8 mouse cellular contexts compared by ENCODE assay signal in the genomic region with DNA sequence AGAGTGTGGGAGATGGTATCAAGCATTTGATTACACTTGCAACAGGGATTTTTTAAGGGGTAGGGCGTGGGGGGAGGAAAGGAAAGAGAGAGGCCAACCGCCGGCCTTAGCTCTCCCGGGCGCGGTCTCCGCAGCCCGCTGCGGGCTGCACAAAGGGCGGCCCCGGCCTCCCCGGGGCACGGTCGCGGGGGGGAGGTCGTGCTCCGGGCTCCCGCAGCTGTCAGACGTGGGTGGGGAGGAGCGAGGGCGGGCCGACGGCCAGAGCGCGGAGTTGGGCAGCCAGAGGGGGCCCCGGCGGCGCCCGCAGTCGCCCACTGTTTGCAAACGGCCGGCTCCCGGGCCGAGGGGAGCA.
A peak's percentile ranks its signal among the peaks of the same experiment; 100 is the strongest.
DNase-seq lines count a peak whose midpoint lies in the region; ATAC-seq and TF ChIP-seq lines count a peak whose summit lies in the region.

No protein-coding gene starts in this region.

- peak overlapping the region; percentile 88 for H3K9ac ChIP-seq in heart, adult 2 months (ENCODE audit: low read depth, low read length)
- peak overlapping the region; percentile 89 for H3K9ac ChIP-seq in MEL (ENCODE audit: control insufficient read depth, low read depth, low read length, poor library complexity, severe bottlenecking)
- H3K9ac ChIP-seq in forebrain, postnatal 0 days = peak overlapping the region; percentile 84
- peak overlapping the region; percentile 75 for H3K9ac ChIP-seq in midbrain, embryonic 15.5 days

- H3K27ac ChIP-seq in heart, adult 2 months = peak overlapping the region; percentile 86
- H3K27ac ChIP-seq in MEL (ENCODE audit: control insufficient read depth, low read depth, low read length) = peak overlapping the region; percentile 99
- H3K27ac ChIP-seq in forebrain, postnatal 0 days (ENCODE audit: low read depth, low read length) = peak overlapping the region; percentile 99
- H3K27ac ChIP-seq in midbrain, embryonic 15.5 days = peak overlapping the region; percentile 100

- H3K79me2 ChIP-seq in heart, adult 2 months (replicated peaks; ENCODE audit: control insufficient read depth, insufficient read depth, low read length) = 0 out of 2 replicates have a peak, but pooled peaks cover 1% of the 10 kb centered on the region
- H3K79me2 ChIP-seq in MEL (ENCODE audit: control insufficient read depth, insufficient read depth, low read length, poor library complexity) = peaks cover 62% of the 10 kb centered on the region

- intact Hi-C loops in heart, adult 2 months (cut with DNase I) = loop anchor here (5.0 kb wide), 2 partner anchors 70 to 300 kb away; no protein-coding TSS in a partner anchor
- intact Hi-C loops in left cerebral cortex, postnatal 36 days (cut with DNase I) = loop anchor here (5.0 kb wide), 1 partner anchor 70 kb away; no protein-coding TSS in a partner anchor

- no peak for TF ChIP-seq EP300 in heart, adult 2 months (IDR thresholded peaks at IDR 0.05; ENCODE audit: insufficient read depth, low read depth, low read length)
- TF ChIP-seq EP300 in MEL (IDR thresholded peaks at IDR 0.05; ENCODE audit: low read depth in 1 of 2, low read length in 2 of 2) = no peak

- H3K4me1 ChIP-seq in heart, adult 2 months (ENCODE audit: control insufficient read depth, insufficient read depth, low read length) = peaks cover 19% of the 10 kb centered on the region
- peaks cover 3 to 24% of the 10 kb centered on the region in 2 experiments for H3K4me1 ChIP-seq in MEL (ENCODE audit: control insufficient read depth in 1 of 2, insufficient read depth in 2 of 2, low read length in 2 of 2)
- H3K4me1 ChIP-seq in forebrain, postnatal 0 days (ENCODE audit: insufficient read depth) = peaks cover 38% of the 10 kb centered on the region
- peaks cover 68% of the 10 kb centered on the region for H3K4me1 ChIP-seq in midbrain, embryonic 15.5 days

- no peak for TF ChIP-seq RAD21 in MEL (IDR thresholded peaks at IDR 0.05; ENCODE audit: low read depth, low read length)

- peak in 1 of 2 experiments; percentile 84 for DNase-seq in heart, adult 2 months
- no peak for DNase-seq in heart, postnatal 4 days
- no peak for DNase-seq in MEL (ENCODE audit: low read depth, low spot score)
- DNase-seq in forebrain, postnatal 0 days = no peak
- peak; percentile 53 to 78 for DNase-seq in kidney, postnatal 36 days
- no peak for DNase-seq in embryo, embryonic 10.5 days (ENCODE audit: low spot score)
- DNase-seq in left cerebral cortex, postnatal 36 days (ENCODE audit: low spot score in 2 of 2) = no peak

- no peak for TF ChIP-seq POLR2A in heart, adult 2 months (IDR thresholded peaks at IDR 0.05; ENCODE audit: insufficient read depth, low read depth, low read length)
- TF ChIP-seq POLR2A in MEL (IDR thresholded peaks at IDR 0.05; ENCODE audit: control insufficient read depth in 1 of 2, insufficient read depth in 1 of 2, low read depth in 1 of 2, low read length in 2 of 2, poor library complexity in 1 of 2) = peak in 1 of 2 experiments; percentile 6; a peak in 1 of 4 replicates

- no peaks in the 10 kb centered on the region for H3K9me3 ChIP-seq in MEL (replicated peaks; ENCODE audit: insufficient read depth, low read length)
- no peaks in the 10 kb centered on the region for H3K9me3 ChIP-seq in forebrain, postnatal 0 days (ENCODE audit: low read length)
- H3K9me3 ChIP-seq in midbrain, embryonic 15.5 days = no peaks in the 10 kb centered on the region

- 0 out of 2 replicates have a peak, but pooled peaks have one; percentile 6 for TF ChIP-seq CTCF in heart, adult 2 months (IDR thresholded peaks at IDR 0.05)
- TF ChIP-seq CTCF in MEL (IDR thresholded peaks at IDR 0.05 in 2 of 3, conservative IDR thresholded peaks at IDR 0.05 in 1 of 3; ENCODE audit: control insufficient read depth in 1 of 3, insufficient read depth in 1 of 3, low read depth in 2 of 3, low read length in 3 of 3, poor library complexity in 1 of 3, severe bottlenecking in 1 of 3) = no peak
- no peak for TF ChIP-seq CTCF in forebrain, postnatal 0 days (IDR thresholded peaks at IDR 0.05; ENCODE audit: low read depth)

- peak; percentile 14; the same call in 1 of the 2 replicates for ATAC-seq in forebrain, postnatal 0 days
- ATAC-seq in midbrain, embryonic 15.5 days (replicated peaks) = no peak; the same call in none of the 2 replicates

- no peaks in the 10 kb centered on the region for H3K27me3 ChIP-seq in heart, adult 2 months (ENCODE audit: control insufficient read depth, insufficient read depth, low read length)
- no peaks in the 10 kb centered on the region for H3K27me3 ChIP-seq in MEL (ENCODE audit: control insufficient read depth in 1 of 2, insufficient read depth in 2 of 2, low read length in 2 of 2)
- H3K27me3 ChIP-seq in forebrain, postnatal 0 days (ENCODE audit: insufficient read depth, low read length) = no peaks in the 10 kb centered on the region
- H3K27me3 ChIP-seq in midbrain, embryonic 15.5 days (replicated peaks) = no peaks in the 10 kb centered on the region

- H3K4me2 ChIP-seq in forebrain, postnatal 0 days (ENCODE audit: low read depth) = peak overlapping the region; percentile 91
- peak overlapping the region; percentile 91 for H3K4me2 ChIP-seq in midbrain, embryonic 15.5 days

- H3K36me3 ChIP-seq in heart, adult 2 months (ENCODE audit: control insufficient read depth, insufficient read depth, low read length) = no peaks in the 10 kb centered on the region
- peaks cover 0 to 12% of the 10 kb centered on the region in 2 experiments; a peak in 2 of 4 replicates for H3K36me3 ChIP-seq in MEL (ENCODE audit: control insufficient read depth in 1 of 2, insufficient read depth in 2 of 2, low read length in 2 of 2)
- no peaks in the 10 kb centered on the region for H3K36me3 ChIP-seq in forebrain, postnatal 0 days (ENCODE audit: insufficient read depth)
- no peaks in the 10 kb centered on the region for H3K36me3 ChIP-seq in midbrain, embryonic 15.5 days (replicated peaks)

- 0% methylated on average over 23 of the region's 34 CpGs for WGBS in heart, adult 2 months
- 1% methylated on average over 34 of the region's 34 CpGs for WGBS in forebrain, postnatal 0 days
- WGBS in midbrain, embryonic 15.5 days = under 1% methylated on average over 31 of the region's 34 CpGs

- H3K4me3 ChIP-seq in heart, adult 2 months = peak overlapping the region; percentile 70
- H3K4me3 ChIP-seq in MEL (ENCODE audit: control insufficient read depth in 1 of 2, insufficient read depth in 1 of 2, low read depth in 2 of 2, low read length in 2 of 2) = peak overlapping the region; percentile 85 to 93
- H3K4me3 ChIP-seq in forebrain, postnatal 0 days (ENCODE audit: low read depth, low read length) = peak overlapping the region; percentile 85
- H3K4me3 ChIP-seq in midbrain, embryonic 15.5 days = peak overlapping the region; percentile 61

TF ChIP-seq in MEL, 35 proteins besides CTCF, POLR2A, EP300 and RAD21:
- TF ChIP-seq GATA1 (IDR thresholded peaks at IDR 0.05; ENCODE audit: low read depth, low read length) (no peak), USF1 (IDR thresholded peaks at IDR 0.05; ENCODE audit: low read depth, low read length) (no peak), ZKSCAN1 (IDR thresholded peaks at IDR 0.05; ENCODE audit: low read depth, low read length) (no peak), KAT2A (conservative IDR thresholded peaks at IDR 0.05; ENCODE audit: low read depth, low read length) (no peak), UBTF (IDR thresholded peaks at IDR 0.05; ENCODE audit: borderline replicate concordance, insufficient read depth, low read depth, low read length) (peak; percentile 84; the same call in 1 of the 2 replicates), ZMIZ1 (IDR thresholded peaks at IDR 0.05; ENCODE audit: low read depth, low read length) (peak; percentile 43; the same call in 1 of the 2 replicates), ETS1 (IDR thresholded peaks at IDR 0.05; ENCODE audit: low read depth, low read length) (no peak), E2F4 (IDR thresholded peaks at IDR 0.05; ENCODE audit: borderline replicate concordance, low read depth, low read length) (no peak), TAL1 (IDR thresholded peaks at IDR 0.05; ENCODE audit: low read length) (no peak), TCF12 (IDR thresholded peaks at IDR 0.05; ENCODE audit: low read depth, low read length) (no peak), ZC3H11A (IDR thresholded peaks at IDR 0.05; ENCODE audit: low read depth, low read length) (0 out of 2 replicates have a peak, but pooled peaks have one; percentile 4)

Comparison
In these comparisons a context has a peak if more than half of its experiments do, and no peak if none do; other contexts are left out.
1. DNase-seq: peak in kidney, postnatal 36 days (2 of 2); none in heart, postnatal 4 days (single experiment), MEL (single experiment), forebrain, postnatal 0 days (single experiment), embryo, embryonic 10.5 days (single experiment) and left cerebral cortex, postnatal 36 days (0 of 2).
2. Peak in every context shown above with its lines, with median percentiles within 50 percentile points of each other: H3K27ac ChIP-seq, H3K4me3 ChIP-seq and H3K9ac ChIP-seq.